Mouse (Mus musculus): ENCODE results near the gene Btbd35f30. TPM values are rescaled to one million over a fixed set of nuclear protein-coding genes. Genes with fewer than 3 reads are reported as not detected.
"Not testable (repeated sequence)": the region's sequence is repeated elsewhere in the genome, so short reads cannot be mapped to it uniquely, and the experiment has no call there.

Btbd35f30 gene
- not detected in 2 replicates for polyA plus RNA-seq (2011; ENCODE audit: insufficient read depth, insufficient read length, low replicate concordance, missing spikeins)

GRCm38 (mm10) chrX:32894325-32894724, at the start of gene Btbd35f30:
TSS of gene Btbd35f30 (plus strand) at chrX:32894625.
- H3K4me3 ChIP-seq (replicated peaks; ENCODE audit: control insufficient read depth, low read depth, low read length); H3K4me1 ChIP-seq (ENCODE audit: control insufficient read depth, insufficient read depth, low read length); H3K27ac ChIP-seq (ENCODE audit: control insufficient read depth, insufficient read depth, low read depth, low read length, poor library complexity): not testable (repeated sequence)
- no CpG with 5 or more reads among the region's 4 CpGs for WGBS

GRCm38 (mm10) chrX:32941468-32941867, 47.0 kb downstream of the Btbd35f30 start, which contains the start of gene Gm21789:
TSS of gene Gm21789 (plus strand) at chrX:32941768.
- no CpG with 5 or more reads among the region's 1 CpGs for WGBS
- not testable (repeated sequence) for H3K4me1 ChIP-seq (ENCODE audit: control insufficient read depth, insufficient read depth, low read length); H3K4me3 ChIP-seq (replicated peaks; ENCODE audit: control insufficient read depth, low read depth, low read length)

More at GRCm38 (mm10) chrX:32941468-32941867, 47.0 kb downstream of the Btbd35f30 start, which contains the start of gene Gm21789:
- H3K27ac ChIP-seq (ENCODE audit: control insufficient read depth, insufficient read depth, low read depth, low read length, poor library complexity), result not testable (repeated sequence)

Other genes with a start within 250 kb of the Btbd35f30 start
- not detected in 2 replicates for gene Gm5926, start 243.9 kb upstream of the Btbd35f30 start, polyA plus RNA-seq (2011; ENCODE audit: insufficient read depth, insufficient read length, low replicate concordance, missing spikeins)
- not detected in 2 replicates for gene Btbd35f21, start 168.5 kb upstream of the Btbd35f30 start, polyA plus RNA-seq (2011; ENCODE audit: insufficient read depth, insufficient read length, low replicate concordance, missing spikeins)
- gene Gm21789, start 47.1 kb downstream of the Btbd35f30 start, polyA plus RNA-seq (2011; ENCODE audit: insufficient read depth, insufficient read length, low replicate concordance, missing spikeins), result not detected in 2 replicates
- gene Btbd35f5, start 79.3 kb downstream of the Btbd35f30 start, polyA plus RNA-seq (2011; ENCODE audit: insufficient read depth, insufficient read length, low replicate concordance, missing spikeins), result not detected in 2 replicates

Measured in bone marrow, adult 2 months (tissue).